Mouse (Mus musculus): ENCODE data around the gene Ankrd16.

GRCm38 (mm10) chr2:11732978-11733377, 44.7 kb upstream of the Ankrd16 start:
- no peak for TF ChIP-seq CTCF (IDR thresholded peaks at IDR 0.05; ENCODE audit: low read depth)
- no peak for TF ChIP-seq EP300 (optimal IDR thresholded peaks at IDR 0.05)

All from stomach, postnatal 0 days (tissue).